Mouse (Mus musculus): ENCODE results near the gene Gm45837. TPM values are rescaled to one million over a fixed set of nuclear protein-coding genes. Genes with fewer than 3 reads are reported as not detected.

Gm45837 gene
- polyA plus RNA-seq, 1 experiment: 0.55 TPM

GRCm38 (mm10) chr7:101401510-101401909 lies 9.2 kb upstream of the Gm45837 start:
- no peaks in the 10 kb centered on the region for H3K27me3 ChIP-seq (ENCODE audit: control insufficient read depth, insufficient read depth, insufficient read length)
- no peak overlapping the region for H3ac ChIP-seq (ENCODE audit: control insufficient read depth, insufficient read length)
- H3K4me2 ChIP-seq (ENCODE audit: low read depth): no peak overlapping the region
- no peaks in the 10 kb centered on the region for H3K79me2 ChIP-seq (ENCODE audit: control insufficient read depth, insufficient read depth)
- H3K4me3 ChIP-seq: no peak overlapping the region
- no peak for TF ChIP-seq REST (IDR thresholded peaks at IDR 0.05; ENCODE audit: insufficient read depth, insufficient read length)
- no peak for TF ChIP-seq POLR2A (IDR thresholded peaks at IDR 0.05; ENCODE audit: insufficient read length, low read depth)
- no peak for TF ChIP-seq E2F4 (IDR thresholded peaks at IDR 0.05; ENCODE audit: insufficient read depth)
- no peak for TF ChIP-seq MYOG (IDR thresholded peaks at IDR 0.05; ENCODE audit: control insufficient read depth in 1 of 3, insufficient read depth in 1 of 3, insufficient read length in 2 of 3, low read depth in 2 of 3)
- no peak for TF ChIP-seq TCF12 (IDR thresholded peaks at IDR 0.05; ENCODE audit: insufficient read depth, poor library complexity, severe bottlenecking)
- TF ChIP-seq MAX (IDR thresholded peaks at IDR 0.05; ENCODE audit: low read depth): no peak
- TF ChIP-seq TCF3 (IDR thresholded peaks at IDR 0.05; ENCODE audit: insufficient read length, low read depth): no peak
- no peak for TF ChIP-seq POLR2AphosphoS2 (IDR thresholded peaks at IDR 0.05; ENCODE audit: insufficient read length, low read depth)
- TF ChIP-seq CEBPB (IDR thresholded peaks at IDR 0.05; ENCODE audit: insufficient read depth, poor library complexity, severe bottlenecking): no peak
- H3K36me3 ChIP-seq (ENCODE audit: control insufficient read depth, insufficient read depth): peaks cover 5% of the 10 kb centered on the region

GRCm38 (mm10) chr7:101403831-101404230 lies 6.9 kb upstream of the Gm45837 start:
- no peaks in the 10 kb centered on the region for H3K79me2 ChIP-seq (ENCODE audit: control insufficient read depth, insufficient read depth)
- no peak overlapping the region for H3ac ChIP-seq (ENCODE audit: control insufficient read depth, insufficient read length)
- H3K4me2 ChIP-seq (ENCODE audit: low read depth): no peak overlapping the region
- TF ChIP-seq REST (IDR thresholded peaks at IDR 0.05; ENCODE audit: insufficient read depth, insufficient read length): no peak
- TF ChIP-seq SRF (IDR thresholded peaks at IDR 0.05; ENCODE audit: control insufficient read depth, insufficient read length, low read depth): no peak
- no peak for TF ChIP-seq CEBPB (IDR thresholded peaks at IDR 0.05; ENCODE audit: insufficient read depth, poor library complexity, severe bottlenecking)
- no peak for TF ChIP-seq MYOD1 (IDR thresholded peaks at IDR 0.05; ENCODE audit: control insufficient read depth in 1 of 3, insufficient read length in 2 of 3, low read depth in 2 of 3)
- no peak for TF ChIP-seq POLR2A (IDR thresholded peaks at IDR 0.05; ENCODE audit: insufficient read length, low read depth)
- no peak for TF ChIP-seq POLR2AphosphoS2 (IDR thresholded peaks at IDR 0.05; ENCODE audit: insufficient read length, low read depth)
- no peak for TF ChIP-seq MYOG (IDR thresholded peaks at IDR 0.05; ENCODE audit: control insufficient read depth in 1 of 3, insufficient read depth in 1 of 3, insufficient read length in 2 of 3, low read depth in 2 of 3)
- TF ChIP-seq USF1 (IDR thresholded peaks at IDR 0.05; ENCODE audit: low read depth): no peak
- TF ChIP-seq TCF12 (IDR thresholded peaks at IDR 0.05; ENCODE audit: insufficient read depth, poor library complexity, severe bottlenecking): no peak
- TF ChIP-seq E2F4 (IDR thresholded peaks at IDR 0.05; ENCODE audit: insufficient read depth): no peak
- TF ChIP-seq TCF3 (IDR thresholded peaks at IDR 0.05; ENCODE audit: insufficient read length, low read depth): no peak
- no peak for TF ChIP-seq MAX (IDR thresholded peaks at IDR 0.05; ENCODE audit: low read depth)
- H3K27me3 ChIP-seq (ENCODE audit: control insufficient read depth, insufficient read depth, insufficient read length): no peaks in the 10 kb centered on the region
- no peaks in the 10 kb centered on the region for H3K36me3 ChIP-seq (ENCODE audit: control insufficient read depth, insufficient read depth)
- no peak overlapping the region for H3K4me3 ChIP-seq

- no peak overlapping the region for H3K4me3 ChIP-seq
- no peaks in the 10 kb centered on the region for H3K27me3 ChIP-seq (ENCODE audit: control insufficient read depth, insufficient read depth, insufficient read length)
- no peak overlapping the region for H3ac ChIP-seq (ENCODE audit: control insufficient read depth, insufficient read length)
- H3K36me3 ChIP-seq (ENCODE audit: control insufficient read depth, insufficient read depth): no peaks in the 10 kb centered on the region
- no peak overlapping the region for H3K4me2 ChIP-seq (ENCODE audit: low read depth)
- TF ChIP-seq MYOG (IDR thresholded peaks at IDR 0.05; ENCODE audit: control insufficient read depth in 1 of 3, insufficient read depth in 1 of 3, insufficient read length in 2 of 3, low read depth in 2 of 3): no peak
- TF ChIP-seq POLR2AphosphoS2 (IDR thresholded peaks at IDR 0.05; ENCODE audit: insufficient read length, low read depth): no peak
- TF ChIP-seq REST (IDR thresholded peaks at IDR 0.05; ENCODE audit: insufficient read depth, insufficient read length): no peak
- no peak for TF ChIP-seq TCF3 (IDR thresholded peaks at IDR 0.05; ENCODE audit: insufficient read length, low read depth)
- no peak for TF ChIP-seq CEBPB (IDR thresholded peaks at IDR 0.05; ENCODE audit: insufficient read depth, poor library complexity, severe bottlenecking)
- no peaks in the 10 kb centered on the region for H3K79me2 ChIP-seq (ENCODE audit: control insufficient read depth, insufficient read depth)
These were observed 2.1 kb downstream of the Gm45837 start for GRCm38 (mm10) chr7:101412796-101413195.

- H3K4me3 ChIP-seq: no peak overlapping the region
- H3K27me3 ChIP-seq (ENCODE audit: control insufficient read depth, insufficient read depth, insufficient read length): no peaks in the 10 kb centered on the region
- H3K79me2 ChIP-seq (ENCODE audit: control insufficient read depth, insufficient read depth): no peaks in the 10 kb centered on the region
- H3K36me3 ChIP-seq (ENCODE audit: control insufficient read depth, insufficient read depth): no peaks in the 10 kb centered on the region
- TF ChIP-seq MYOG (IDR thresholded peaks at IDR 0.05; ENCODE audit: control insufficient read depth in 1 of 3, insufficient read depth in 1 of 3, insufficient read length in 2 of 3, low read depth in 2 of 3): no peak
- TF ChIP-seq POLR2AphosphoS2 (IDR thresholded peaks at IDR 0.05; ENCODE audit: insufficient read length, low read depth): no peak
- no peak for TF ChIP-seq CEBPB (IDR thresholded peaks at IDR 0.05; ENCODE audit: insufficient read depth, poor library complexity, severe bottlenecking)
- TF ChIP-seq TCF12 (IDR thresholded peaks at IDR 0.05; ENCODE audit: insufficient read depth, poor library complexity, severe bottlenecking): no peak
- no peak for TF ChIP-seq REST (IDR thresholded peaks at IDR 0.05; ENCODE audit: insufficient read depth, insufficient read length)
- no peak for TF ChIP-seq POLR2A (IDR thresholded peaks at IDR 0.05; ENCODE audit: insufficient read length, low read depth)
- TF ChIP-seq MYOD1 (IDR thresholded peaks at IDR 0.05; ENCODE audit: control insufficient read depth in 1 of 3, insufficient read length in 2 of 3, low read depth in 2 of 3): no peak
- TF ChIP-seq E2F4 (IDR thresholded peaks at IDR 0.05; ENCODE audit: insufficient read depth): no peak
- no peak for TF ChIP-seq TCF3 (IDR thresholded peaks at IDR 0.05; ENCODE audit: insufficient read length, low read depth)
- TF ChIP-seq USF1 (IDR thresholded peaks at IDR 0.05; ENCODE audit: low read depth): no peak
- TF ChIP-seq SRF (IDR thresholded peaks at IDR 0.05; ENCODE audit: control insufficient read depth, insufficient read length, low read depth): no peak
- no peak for TF ChIP-seq MAX (IDR thresholded peaks at IDR 0.05; ENCODE audit: low read depth)
- H3K4me2 ChIP-seq (ENCODE audit: low read depth): no peak overlapping the region
- H3ac ChIP-seq (ENCODE audit: control insufficient read depth, insufficient read length): no peak overlapping the region
These were observed 3.5 kb downstream of the Gm45837 start for GRCm38 (mm10) chr7:101414209-101414608.
